19 mouse cellular contexts compared by ENCODE assay signal in the genomic region with DNA sequence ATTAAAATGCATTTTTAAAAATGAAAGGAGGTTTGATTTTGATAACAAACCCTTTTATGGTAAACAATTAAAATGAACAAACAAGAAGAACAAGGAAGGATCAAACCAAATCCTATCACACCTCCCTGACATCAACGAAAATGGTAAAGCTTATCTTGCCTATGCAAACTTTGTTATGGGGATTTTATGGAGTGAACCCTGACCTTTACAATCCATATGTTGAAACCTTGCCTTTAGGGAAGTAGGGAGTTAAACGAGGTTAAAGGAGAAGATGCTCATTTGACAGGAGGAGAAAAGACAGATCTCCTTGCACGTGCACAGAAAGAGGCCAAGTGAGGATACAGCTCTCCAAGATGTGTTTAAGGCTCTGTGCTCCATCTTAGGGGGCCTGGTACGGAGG.
DNase-seq lines count a peak whose midpoint lies in the region; ATAC-seq lines count a peak whose summit lies in the region.
"Had no signal": no experiment of that assay in that cellular context is flagged by ENCODE, and none has a peak within 500 bp of the region (broad histone marks: within the 10 kb centered on the region; RNA-seq: fewer than 3 reads in every experiment).

No protein-coding gene starts in this region.

- H3K4me2 ChIP-seq in intestine, embryonic 16.5 days (ENCODE audit: low read depth, low read length), result no peak overlapping the region
- H3K4me2 ChIP-seq in intestine, embryonic 15.5 days (replicated peaks), result no peak overlapping the region
- H3K4me2 ChIP-seq in heart, embryonic 12.5 days, result no peak overlapping the region

- no peak overlapping the region for H3K9ac ChIP-seq in intestine, embryonic 16.5 days (ENCODE audit: low read depth, low read length)
- no peak overlapping the region for H3K9ac ChIP-seq in intestine, embryonic 15.5 days
- no peak overlapping the region for H3K9ac ChIP-seq in heart, embryonic 12.5 days

- WGBS in intestine, embryonic 16.5 days, result 23% methylated on average over 4 of the region's 4 CpGs
- 20% methylated on average over 4 of the region's 4 CpGs for WGBS in intestine, embryonic 15.5 days
- 13% methylated on average over 4 of the region's 4 CpGs for WGBS in large intestine, adult 2 months
- 50% methylated on average over 4 of the region's 4 CpGs for WGBS in heart, embryonic 12.5 days

- no peaks in the 10 kb centered on the region for H3K4me1 ChIP-seq in intestine, embryonic 16.5 days (ENCODE audit: control insufficient read depth, insufficient read depth, low read length)
- H3K4me1 ChIP-seq in intestine, embryonic 15.5 days (replicated peaks), result no peaks in the 10 kb centered on the region
- no peaks in the 10 kb centered on the region for H3K4me1 ChIP-seq in heart, embryonic 12.5 days (replicated peaks)

- peak; percentile 50; the same call in 1 of the 2 replicates for ATAC-seq in intestine, embryonic 16.5 days
- ATAC-seq in intestine, embryonic 15.5 days, result no peak
- no peak for ATAC-seq in heart, embryonic 12.5 days (ENCODE audit: insufficient number of reproducible peaks, low FRiP score)
- ATAC-seq: activated CD4-positive, CD25-positive, alpha-beta regulatory T cell, adult 4 months; CD4-positive, CD25-positive, alpha-beta regulatory T cell, adult 4 months; Patski had no signal

- no peak overlapping the region for H3K4me3 ChIP-seq in intestine, embryonic 16.5 days (ENCODE audit: low read length)
- H3K4me3 ChIP-seq in intestine, embryonic 15.5 days (replicated peaks), result no peak overlapping the region
- no peak overlapping the region for H3K4me3 ChIP-seq in heart, embryonic 12.5 days

- DNase-seq in large intestine, adult 2 months (ENCODE audit: low read depth, low spot score), result peak; percentile 77
- DNase-seq: adrenal gland, adult 2 months; adrenal gland, adult 8-10 months; adrenal gland, postnatal 10 days; adrenal gland, postnatal 14 days; adrenal gland, postnatal 25 days; adrenal gland, postnatal 36 days; B cell, adult 2 months; cerebellum, adult 11 months; cerebellum, adult 11-12 months; cerebellum, adult 18-20 months had no signal

- no peaks in the 10 kb centered on the region for H3K9me3 ChIP-seq in intestine, embryonic 16.5 days (ENCODE audit: control insufficient read depth, low read length)
- no peaks in the 10 kb centered on the region for H3K9me3 ChIP-seq in intestine, embryonic 15.5 days
- H3K9me3 ChIP-seq in heart, embryonic 12.5 days (replicated peaks), result no peaks in the 10 kb centered on the region
- H3K9me3 ChIP-seq: G1E had no signal

- H3K27me3 ChIP-seq in intestine, embryonic 16.5 days (replicated peaks; ENCODE audit: control insufficient read depth, insufficient read depth, low read length), result no peaks in the 10 kb centered on the region
- H3K27me3 ChIP-seq in intestine, embryonic 15.5 days (replicated peaks), result no peaks in the 10 kb centered on the region
- H3K27me3 ChIP-seq in heart, embryonic 12.5 days (replicated peaks), result no peaks in the 10 kb centered on the region
- H3K27me3 ChIP-seq: CH12.LX, Patski had no signal

- H3K36me3 ChIP-seq in intestine, embryonic 16.5 days (ENCODE audit: control insufficient read depth, insufficient read depth, low read length), result no peaks in the 10 kb centered on the region
- no peaks in the 10 kb centered on the region for H3K36me3 ChIP-seq in intestine, embryonic 15.5 days
- H3K36me3 ChIP-seq in heart, embryonic 12.5 days, result no peaks in the 10 kb centered on the region
- H3K36me3 ChIP-seq: G1E had no signal

- H3K27ac ChIP-seq in intestine, embryonic 16.5 days (ENCODE audit: low read length), result no peak overlapping the region
- no peak overlapping the region for H3K27ac ChIP-seq in intestine, embryonic 15.5 days
- H3K27ac ChIP-seq in heart, embryonic 12.5 days (ENCODE audit: poor library complexity, severe bottlenecking), result no peak overlapping the region
